Mouse (Mus musculus) cerebellum, postnatal 4 days (tissue): ENCODE results near the gene Ccm2l.

Experiments used
- DNase-seq, 2 experiments: peaks; one replicate each; pipeline ENCODE4 v3.0.0; 2022; ENCODE audit warnings: low spot score in 2 of 2, mixed read lengths in 1 of 2

Gene Ccm2l

DNA sequence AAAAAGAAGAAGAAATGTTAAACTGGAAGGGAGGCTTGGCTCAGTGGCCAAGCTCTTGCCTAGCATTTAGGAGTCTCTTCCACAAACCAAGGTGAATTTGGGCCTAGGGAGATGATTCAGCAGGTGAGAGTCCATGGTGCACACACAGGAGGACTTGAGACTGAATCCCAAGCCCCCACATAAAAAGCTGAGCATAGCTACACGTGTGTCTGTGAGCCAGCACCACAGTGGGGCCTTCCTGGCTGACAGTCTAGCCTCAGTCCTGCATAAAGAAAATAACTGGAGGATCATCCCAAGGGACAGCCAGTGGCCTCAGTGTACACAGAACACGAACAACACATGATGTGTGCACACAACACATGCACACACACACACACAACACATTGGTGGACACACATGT lies 23.6 kb downstream of the Ccm2l start:
- no peak for DNase-seq

DNA sequence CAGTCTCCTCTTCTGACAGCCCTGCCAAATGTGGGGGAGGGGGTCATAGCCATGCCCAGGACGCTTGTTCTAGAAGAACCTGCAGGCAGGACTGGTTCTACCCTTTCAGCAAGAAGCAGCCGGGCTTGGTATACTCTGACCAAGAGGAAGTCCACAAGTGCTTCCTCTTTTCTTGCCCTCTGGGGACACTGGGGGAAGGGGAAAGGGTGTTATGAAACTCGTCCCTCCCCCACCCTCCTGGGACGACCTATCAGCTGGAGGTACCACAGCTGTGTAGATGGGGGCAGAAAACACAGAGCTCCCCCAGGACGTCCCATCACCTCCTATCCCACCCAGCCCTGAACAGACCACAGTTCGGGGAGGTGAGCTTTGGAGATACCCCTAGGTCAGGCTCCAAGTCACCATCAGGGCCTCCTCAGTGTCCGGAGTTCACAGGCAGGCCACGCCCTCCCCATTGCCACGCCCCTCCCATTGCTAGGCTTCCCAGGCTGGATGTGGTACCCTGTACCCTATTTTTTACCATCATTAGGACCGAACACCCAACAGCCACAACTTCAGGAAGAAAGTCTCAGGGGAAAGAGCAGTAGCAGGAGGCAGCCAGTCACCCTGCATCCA lies 24.9 kb downstream of the Ccm2l start:
- no peak for DNase-seq

DNA sequence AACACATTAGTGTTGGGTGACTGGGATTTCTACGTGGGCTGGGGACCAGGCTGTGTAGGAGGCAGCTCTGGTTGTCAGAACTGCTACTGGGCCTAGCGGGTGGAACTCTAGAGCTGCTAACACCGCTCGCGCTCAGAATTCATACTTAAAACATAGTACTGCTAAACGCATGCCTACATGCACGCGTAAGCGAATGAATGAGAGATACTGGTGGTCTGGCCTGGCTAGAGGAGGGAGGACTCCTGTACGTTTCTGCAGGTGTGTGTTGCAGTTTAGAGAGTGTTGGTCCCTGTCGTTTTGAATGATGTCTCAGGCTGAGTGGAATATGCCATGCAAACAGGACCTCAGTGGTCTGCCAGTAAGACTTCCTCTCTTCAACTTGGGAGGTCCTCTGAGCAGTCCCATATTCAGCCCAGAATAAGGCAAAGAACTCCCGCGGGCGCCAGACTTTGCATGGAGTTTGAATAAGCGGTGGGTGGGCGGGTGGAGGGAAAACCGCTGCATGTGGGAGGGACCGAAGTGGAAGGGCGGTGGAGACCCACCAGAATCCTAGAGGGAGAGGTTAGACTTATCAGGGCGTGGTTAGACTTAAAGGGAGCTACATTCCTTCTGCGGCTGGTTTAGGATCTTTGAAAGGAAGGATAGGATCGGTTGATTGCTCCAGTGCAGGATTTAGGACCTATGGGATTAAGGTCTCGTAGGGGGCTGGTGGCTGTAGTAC lies 41.5 kb downstream of the Ccm2l start:
- DNase-seq, result no peak

DNA sequence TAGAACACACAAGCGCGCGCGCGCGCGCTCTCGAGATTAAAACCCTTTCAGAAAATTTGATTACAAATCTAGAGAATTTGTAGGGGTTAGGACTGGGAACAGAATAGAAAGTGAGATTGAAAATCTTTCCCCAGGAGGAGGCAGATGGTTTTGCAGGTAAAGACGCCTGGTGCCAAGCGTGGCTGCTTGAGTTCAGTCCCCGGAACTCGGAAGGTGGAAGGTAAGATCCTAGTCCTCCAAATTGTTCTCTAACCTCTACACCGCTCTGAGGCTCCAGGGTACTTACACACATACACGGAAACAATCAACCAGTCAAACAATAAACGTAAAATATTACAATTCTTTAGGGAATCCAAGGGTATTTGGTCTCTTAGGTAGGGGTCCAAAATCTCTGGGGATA lies 42.0 kb downstream of the Ccm2l start:
- no peak for DNase-seq

DNA sequence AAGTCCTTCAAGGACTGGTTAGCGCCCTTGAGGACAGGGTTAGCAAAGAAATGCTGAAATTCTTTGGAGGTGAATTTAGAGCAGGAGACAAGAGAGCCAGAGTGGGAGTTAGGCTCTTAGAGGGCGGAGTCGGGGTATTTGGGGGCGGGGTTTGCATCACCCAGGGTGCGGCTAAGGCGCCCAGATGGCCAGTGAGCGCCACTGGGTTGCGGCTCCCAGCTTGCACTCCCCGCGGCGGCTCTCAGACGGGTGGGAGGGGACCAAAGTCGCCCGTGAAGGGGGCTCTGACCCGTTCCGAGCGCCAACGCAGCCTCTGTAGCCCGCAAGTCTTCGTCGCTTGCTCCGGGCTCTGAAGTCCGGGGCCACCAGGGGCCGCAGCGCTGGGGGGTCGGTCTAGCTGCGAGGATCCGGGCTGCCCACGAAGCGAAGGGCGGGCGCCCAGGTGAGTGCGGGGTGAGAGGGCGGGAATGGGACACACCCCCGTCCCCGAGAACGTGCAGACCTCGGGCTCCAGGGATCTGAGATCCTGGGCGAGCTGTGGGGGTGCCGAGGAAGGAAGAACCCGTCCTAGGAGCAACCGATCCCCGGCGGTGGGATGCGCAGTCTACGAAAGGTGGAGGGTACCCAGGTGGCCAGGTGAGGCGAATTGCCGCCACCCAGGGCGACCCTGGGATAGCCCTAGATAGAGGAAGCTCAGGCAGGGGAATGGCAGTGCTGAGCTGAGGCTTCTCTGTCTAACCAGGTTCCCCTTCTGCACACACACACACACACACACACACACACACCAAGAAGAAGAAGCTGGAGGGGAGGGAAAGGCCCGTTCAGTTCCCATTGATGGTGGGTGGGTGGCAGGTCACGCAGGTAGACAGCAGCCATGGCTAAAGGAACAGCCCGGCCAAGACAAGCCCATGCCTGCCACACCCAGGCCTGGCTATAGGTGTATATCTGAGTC lies 42.8 kb downstream of the Ccm2l start, which contains the start of gene Hck:
Gene Hck, plus strand, starts transcription at position 156 of the 952 bp plus-strand sequence.
- DNase-seq, result peak in 1 of 2 experiments; percentile 14

DNA sequence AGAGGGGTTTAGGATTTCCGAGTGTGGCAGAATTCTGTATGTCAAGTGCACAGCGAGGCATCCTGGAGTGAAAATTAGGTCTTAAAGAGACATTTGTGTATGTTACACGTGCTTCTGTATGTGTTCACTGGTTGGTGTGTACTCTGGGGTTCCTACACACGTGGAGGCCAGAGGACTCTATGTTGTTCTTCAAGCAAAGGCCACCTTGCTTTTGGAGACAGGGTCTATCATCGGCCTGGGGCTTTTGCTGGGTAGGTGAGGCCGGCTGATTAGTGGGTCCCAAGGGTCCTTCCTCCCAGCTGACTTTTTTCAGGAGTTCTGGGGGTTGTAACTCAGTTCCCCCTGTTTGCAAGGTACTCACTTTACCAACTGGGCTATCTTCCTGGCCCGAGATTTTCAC lies 43.8 kb downstream of the Ccm2l start:
- DNase-seq, result peak in 1 of 2 experiments; percentile 6

DNA sequence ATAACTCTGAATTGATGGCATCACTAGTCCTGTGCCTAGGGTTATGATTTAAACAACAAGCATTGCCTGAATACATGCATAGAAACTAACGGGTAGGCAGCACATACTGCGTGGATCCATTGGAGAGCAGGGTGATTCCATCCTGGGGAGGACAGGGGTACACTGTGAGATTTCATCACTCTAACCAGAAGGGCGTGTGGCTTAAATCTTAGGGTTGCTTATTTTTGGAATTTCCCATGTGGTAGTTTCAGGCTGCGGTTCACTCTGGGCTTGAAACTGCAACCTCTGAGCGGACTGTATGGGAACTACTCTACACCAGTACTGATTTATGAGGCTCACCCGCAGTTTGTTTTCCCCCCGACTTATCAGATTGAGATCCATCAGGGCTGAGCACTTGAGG lies 45.5 kb downstream of the Ccm2l start:
- no peak for DNase-seq

DNA sequence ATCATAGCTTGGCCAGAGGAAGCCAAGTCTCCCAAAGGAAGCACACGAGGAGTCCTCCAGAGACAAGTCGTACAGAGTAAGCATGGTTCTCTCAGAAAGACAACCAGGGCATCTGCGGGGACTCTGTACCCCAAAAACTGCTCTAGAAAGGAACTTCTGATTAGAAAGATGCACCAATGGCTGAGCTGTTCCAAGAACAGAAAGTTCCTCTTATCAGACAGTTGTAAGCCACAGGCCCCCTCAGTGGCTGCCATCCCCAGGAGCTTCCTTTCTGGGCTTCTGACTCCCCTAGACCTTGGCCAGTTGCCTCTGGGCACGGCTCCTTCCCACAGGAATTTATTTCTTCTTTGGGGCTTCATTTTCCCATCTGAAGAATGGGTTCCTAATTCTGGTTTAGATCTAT lies 49.9 kb downstream of the Ccm2l start:
- no peak for DNase-seq

DNA sequence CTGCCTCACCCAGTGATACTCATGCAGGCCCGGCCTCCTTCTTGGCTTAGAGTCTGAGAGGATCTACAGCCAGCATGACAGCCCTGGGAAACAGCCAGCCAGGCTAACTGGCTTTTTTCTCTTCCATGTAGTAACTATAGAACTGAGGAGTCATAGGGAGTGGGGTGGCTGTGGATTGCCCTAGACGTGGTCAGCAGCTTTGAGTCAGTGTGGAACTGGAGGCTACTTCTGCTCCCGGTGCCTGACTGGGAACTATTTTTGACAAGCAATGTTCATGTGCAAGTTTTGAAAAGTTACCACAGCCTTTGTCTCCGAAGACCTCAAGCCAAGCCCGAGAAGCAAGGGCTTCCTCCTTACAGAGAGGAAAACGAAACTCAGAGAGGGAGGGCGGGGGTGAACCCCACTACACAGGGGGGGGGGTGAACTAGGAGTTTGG lies 51.3 kb downstream of the Ccm2l start:
- no peak for DNase-seq

DNA sequence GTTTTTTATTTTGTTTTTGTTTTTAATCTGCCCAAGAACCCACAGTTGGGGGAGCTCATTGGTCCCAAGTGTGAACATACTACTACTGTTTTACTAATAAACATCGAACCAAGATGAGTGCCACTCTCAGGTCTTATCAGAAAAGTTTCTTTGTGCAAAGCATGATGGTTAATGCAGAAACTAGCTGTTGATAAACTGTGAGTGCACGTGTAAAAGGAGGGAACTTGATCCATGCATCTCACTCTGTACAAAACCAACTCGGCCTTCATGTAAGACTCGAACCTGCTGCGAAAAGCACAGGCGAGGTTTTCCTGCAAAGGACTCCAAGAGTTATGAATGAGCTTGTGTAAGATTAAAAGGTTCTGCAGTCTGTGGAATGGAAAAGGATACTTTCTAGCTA lies 53.7 kb downstream of the Ccm2l start:
- no peak for DNase-seq

DNA sequence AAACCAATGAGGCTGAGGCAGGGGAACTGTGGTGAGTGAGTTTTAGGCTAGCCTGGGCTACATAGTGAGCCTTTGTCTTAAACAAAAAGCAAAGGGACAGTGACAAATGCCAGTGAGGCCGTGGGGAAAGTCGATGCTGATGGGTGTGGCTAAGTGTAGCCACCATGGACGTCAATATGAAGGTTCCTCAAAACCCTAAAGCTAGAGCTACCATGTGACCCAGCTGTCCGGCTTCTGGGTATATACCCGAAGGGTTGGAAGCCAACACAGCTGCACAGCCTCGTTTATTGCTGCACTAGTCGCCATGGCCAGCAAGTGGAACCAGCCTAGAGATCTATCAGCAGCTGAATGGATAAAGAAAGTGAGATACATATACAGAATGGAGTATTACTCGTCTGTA lies 54.4 kb downstream of the Ccm2l start:
- no peak for DNase-seq

DNA sequence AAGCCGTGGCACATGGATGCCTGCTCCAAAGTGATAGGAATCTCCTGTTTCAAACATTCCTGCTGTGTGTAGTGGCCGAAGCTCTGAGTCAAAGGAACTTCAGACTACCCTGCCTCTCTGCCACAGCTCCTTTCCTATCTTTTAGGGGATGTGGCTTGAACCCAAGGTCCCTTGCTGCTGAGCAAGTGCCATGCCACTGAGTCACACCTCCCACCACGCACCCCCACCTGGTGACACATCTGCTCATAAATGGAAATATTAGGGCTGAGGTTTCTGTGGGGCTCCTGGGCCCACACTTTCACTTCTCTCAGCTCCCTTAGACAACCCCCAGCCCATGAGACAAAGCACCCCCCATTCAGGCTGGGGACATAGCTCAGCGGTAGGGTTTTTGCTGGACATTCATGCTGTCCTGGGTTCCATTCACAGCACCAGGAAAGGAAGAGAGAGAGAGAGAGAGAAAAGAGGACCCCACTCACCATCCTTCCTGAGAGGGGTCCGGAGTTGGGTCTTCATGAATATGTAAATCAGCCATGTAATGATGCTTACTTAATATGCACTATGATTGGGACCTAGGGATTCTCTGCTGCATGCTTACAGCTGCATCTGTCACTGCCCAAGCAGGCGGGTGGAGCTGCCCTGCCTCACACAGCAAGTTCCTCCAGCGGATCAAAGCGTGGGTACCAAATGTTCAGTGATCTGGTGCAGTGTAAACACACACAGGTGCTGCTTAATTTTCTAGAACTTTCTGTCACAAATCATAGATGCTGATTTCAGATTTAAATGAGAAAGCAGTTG lies 56.3 kb downstream of the Ccm2l start:
- DNase-seq, result no peak

DNA sequence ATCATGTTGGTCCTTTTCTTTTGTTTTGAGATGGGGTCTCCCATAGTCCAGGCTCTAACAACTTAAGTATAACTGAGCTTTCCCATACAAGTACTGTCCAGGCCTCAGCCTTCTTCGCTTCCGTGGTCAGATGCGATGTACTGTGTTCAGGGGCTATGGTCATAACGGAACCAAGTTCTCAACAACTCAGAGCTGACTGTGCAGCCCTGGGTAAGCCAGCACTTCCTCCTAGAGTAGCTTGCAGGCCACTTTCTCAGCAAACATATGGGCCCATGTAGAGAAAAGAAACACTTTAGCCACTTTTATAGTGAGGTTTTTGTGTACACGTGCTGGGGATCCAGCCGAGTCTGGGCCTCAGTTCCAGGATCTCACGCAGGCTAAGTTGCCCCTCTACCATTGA lies 56.9 kb downstream of the Ccm2l start:
- no peak for DNase-seq

DNA sequence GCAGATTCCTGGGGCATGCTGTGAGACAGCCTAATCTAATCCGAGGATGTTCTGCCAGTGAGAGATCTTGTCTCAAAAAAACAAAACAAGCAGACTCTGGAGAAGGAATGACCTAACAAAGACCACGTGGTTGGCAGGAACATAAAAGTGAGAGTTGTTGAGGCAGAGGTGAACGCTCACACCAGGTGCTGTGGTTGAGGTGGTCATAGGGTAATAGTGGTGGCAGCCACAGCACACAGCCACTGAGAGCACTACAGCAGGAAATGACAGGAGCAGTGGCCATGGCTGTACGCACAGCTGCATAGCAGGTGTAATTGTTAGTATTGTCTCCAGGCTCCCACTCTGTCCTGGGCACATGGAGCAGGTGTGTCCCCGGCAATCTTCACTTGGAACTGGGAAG lies 60.1 kb downstream of the Ccm2l start:
- no peak for DNase-seq

DNA sequence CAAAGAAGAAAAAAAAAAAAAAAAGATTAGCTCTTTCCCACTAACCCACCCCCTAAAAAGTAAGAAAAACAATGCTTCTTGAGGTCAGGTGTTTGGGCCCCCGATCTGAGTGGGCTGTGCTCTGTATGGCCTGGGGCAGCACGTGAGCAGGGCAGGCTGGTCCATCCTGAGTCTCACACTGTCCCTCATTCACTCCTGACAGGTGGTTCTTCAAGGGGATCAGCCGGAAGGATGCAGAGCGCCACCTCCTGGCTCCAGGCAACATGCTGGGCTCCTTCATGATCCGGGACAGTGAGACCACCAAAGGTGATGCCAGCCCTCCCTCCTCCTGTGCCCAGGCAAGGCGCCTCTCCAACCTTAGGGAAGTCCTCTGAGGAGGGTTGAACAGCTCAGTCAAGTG lies 65.3 kb downstream of the Ccm2l start:
- DNase-seq, result peak in 1 of 2 experiments; percentile 24
